ENCODE assay signal across 21 mouse cellular contexts in the genomic region with DNA sequence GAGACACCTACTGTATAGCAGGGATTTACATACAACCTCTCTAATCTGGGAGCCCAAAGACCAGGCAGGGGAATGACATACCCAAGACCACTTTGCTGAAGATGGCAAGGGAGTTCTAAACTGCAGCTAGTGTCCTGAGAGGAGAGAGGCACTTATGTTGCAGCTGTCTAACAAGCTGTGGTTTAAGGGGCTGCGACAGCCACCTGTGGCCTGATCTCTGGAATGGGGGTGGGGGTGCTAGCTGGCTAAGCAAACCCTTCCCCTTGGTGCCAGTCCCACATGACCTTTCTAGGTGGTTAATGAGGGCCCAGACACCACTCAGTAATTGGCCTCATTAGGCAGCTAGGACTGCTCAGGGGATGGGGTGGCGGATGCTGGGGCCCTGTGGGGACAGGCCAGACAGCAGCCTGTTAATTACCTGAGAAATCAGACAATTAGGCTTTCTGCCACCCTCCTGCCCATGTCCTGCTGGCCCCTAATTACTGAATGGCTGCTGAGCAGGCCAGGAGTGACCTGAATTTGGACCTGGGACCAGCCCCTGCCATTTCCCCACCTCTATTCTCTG. TPM values are rescaled to one million over a fixed set of nuclear protein-coding genes. Genes with fewer than 3 reads are reported as not detected.
DNase-seq lines count a peak whose midpoint lies in the region; ATAC-seq and TF ChIP-seq lines count a peak whose summit lies in the region.
"Had no signal": no experiment of that assay in that cellular context is flagged by ENCODE, and none has a peak within 500 bp of the region (broad histone marks: within the 10 kb centered on the region; RNA-seq: fewer than 3 reads in every experiment).

No protein-coding gene starts in this region.

- no peaks in the 10 kb centered on the region for H3K36me3 ChIP-seq in forebrain, embryonic 10.5 days (replicated peaks)
- H3K36me3 ChIP-seq in forebrain, postnatal 0 days (ENCODE audit: insufficient read depth) = no peaks in the 10 kb centered on the region
- no peaks in the 10 kb centered on the region for H3K36me3 ChIP-seq in liver, embryonic 13.5 days
- H3K36me3 ChIP-seq in liver, embryonic 11.5 days (ENCODE audit: control insufficient read depth, insufficient read depth, low read length) = no peaks in the 10 kb centered on the region
- H3K36me3 ChIP-seq in limb, embryonic 11.5 days (ENCODE audit: control insufficient read depth, insufficient read depth, low read length) = no peaks in the 10 kb centered on the region
- no peaks in the 10 kb centered on the region for H3K36me3 ChIP-seq in intestine, postnatal 0 days (ENCODE audit: control insufficient read depth, insufficient read depth)
- H3K36me3 ChIP-seq: embryonic facial prominence, embryonic 12.5 days; heart, embryonic 13.5 days; kidney, embryonic 15.5 days had no signal

- H3K4me3 ChIP-seq in forebrain, embryonic 10.5 days = no peak overlapping the region
- H3K4me3 ChIP-seq in forebrain, postnatal 0 days (ENCODE audit: low read depth, low read length) = no peak overlapping the region
- no peak overlapping the region for H3K4me3 ChIP-seq in liver, embryonic 13.5 days (replicated peaks)
- H3K4me3 ChIP-seq in liver, embryonic 11.5 days (ENCODE audit: low read depth, low read length) = no peak overlapping the region
- H3K4me3 ChIP-seq in limb, embryonic 11.5 days (ENCODE audit: low read depth, low read length) = no peak overlapping the region
- no peak overlapping the region for H3K4me3 ChIP-seq in intestine, postnatal 0 days (ENCODE audit: low read depth, low read length)
- H3K4me3 ChIP-seq: embryonic facial prominence, embryonic 12.5 days; heart, embryonic 13.5 days; kidney, embryonic 15.5 days had no signal

- no peak overlapping the region for H3K9ac ChIP-seq in forebrain, postnatal 0 days
- no peak overlapping the region for H3K9ac ChIP-seq in liver, embryonic 13.5 days
- H3K9ac ChIP-seq in liver, embryonic 11.5 days (ENCODE audit: low read depth, low read length) = no peak overlapping the region
- peak overlapping the region; percentile 2; the same call in 1 of the 2 replicates for H3K9ac ChIP-seq in limb, embryonic 11.5 days (ENCODE audit: low read length)
- H3K9ac ChIP-seq in intestine, postnatal 0 days (ENCODE audit: low read depth, low read length) = no peak overlapping the region
- H3K9ac ChIP-seq: embryonic facial prominence, embryonic 12.5 days; heart, embryonic 13.5 days; kidney, embryonic 15.5 days; lung, embryonic 14.5 days had no signal

- peaks cover 6% of the 10 kb centered on the region; the same call in 1 of the 2 replicates for H3K9me3 ChIP-seq in forebrain, embryonic 10.5 days
- H3K9me3 ChIP-seq in forebrain, postnatal 0 days (ENCODE audit: low read length) = no peaks in the 10 kb centered on the region
- 0 out of 2 replicates have a peak, but pooled peaks cover 2% of the 10 kb centered on the region for H3K9me3 ChIP-seq in liver, embryonic 13.5 days (replicated peaks)
- no peaks in the 10 kb centered on the region for H3K9me3 ChIP-seq in liver, embryonic 11.5 days (ENCODE audit: control insufficient read depth, low read length)
- no peaks in the 10 kb centered on the region for H3K9me3 ChIP-seq in limb, embryonic 11.5 days (ENCODE audit: control insufficient read depth, low read length)
- no peaks in the 10 kb centered on the region for H3K9me3 ChIP-seq in intestine, postnatal 0 days (ENCODE audit: control insufficient read depth)
- H3K9me3 ChIP-seq: embryonic facial prominence, embryonic 12.5 days; heart, embryonic 13.5 days; kidney, embryonic 15.5 days had no signal

- TF ChIP-seq CTCF in forebrain, postnatal 0 days (IDR thresholded peaks at IDR 0.05; ENCODE audit: low read depth) = no peak
- no peak for TF ChIP-seq CTCF in intestine, postnatal 0 days (IDR thresholded peaks at IDR 0.05; ENCODE audit: low read depth)

- 30% methylated on average over 2 of the region's 2 CpGs for WGBS in forebrain, embryonic 10.5 days
- WGBS in forebrain, postnatal 0 days = 34% methylated on average over 2 of the region's 2 CpGs
- WGBS in liver, embryonic 13.5 days (ENCODE audit: insufficient replicate concordance) = 73% methylated on average over 2 of the region's 2 CpGs
- 89% methylated on average over 2 of the region's 2 CpGs for WGBS in liver, embryonic 11.5 days
- 32% methylated on average over 2 of the region's 2 CpGs for WGBS in limb, embryonic 11.5 days
- 89% methylated on average over 2 of the region's 2 CpGs for WGBS in intestine, postnatal 0 days

- intact Hi-C loops in left cerebral cortex, postnatal 10 days (cut with DNase I) = no loop called here

- DNase-seq in forebrain, embryonic 10.5 days (ENCODE audit: extremely low spot score, low spot score) = no peak
- no peak for DNase-seq in forebrain, postnatal 0 days
- DNase-seq in liver, embryonic 13.5 days = no peak
- DNase-seq in liver, embryonic 11.5 days (ENCODE audit: low spot score) = no peak
- peak; percentile 40 for DNase-seq in limb, embryonic 11.5 days (ENCODE audit: low spot score)
- no peak for DNase-seq in left cerebral cortex, postnatal 10 days (ENCODE audit: extremely low spot score in 1 of 2, low spot score in 2 of 2)
- DNase-seq: adrenal gland, postnatal 25 days; cerebellum, adult 11-12 months; heart, postnatal 36 days; kidney, postnatal 4 days; liver; lung, embryonic 14.5 days; lung, postnatal 36 days; thymus, postnatal 14 days had no signal

- H3K4me1 ChIP-seq in forebrain, embryonic 10.5 days = peaks cover 54% of the 10 kb centered on the region
- H3K4me1 ChIP-seq in forebrain, postnatal 0 days (ENCODE audit: insufficient read depth) = no peaks in the 10 kb centered on the region
- H3K4me1 ChIP-seq in liver, embryonic 13.5 days (replicated peaks) = peaks cover 49% of the 10 kb centered on the region
- peaks cover 28% of the 10 kb centered on the region for H3K4me1 ChIP-seq in liver, embryonic 11.5 days (replicated peaks; ENCODE audit: control insufficient read depth, insufficient read depth, low read length)
- peaks cover 16% of the 10 kb centered on the region for H3K4me1 ChIP-seq in limb, embryonic 11.5 days (ENCODE audit: control insufficient read depth, insufficient read depth, low read length)
- no peaks in the 10 kb centered on the region for H3K4me1 ChIP-seq in intestine, postnatal 0 days (replicated peaks; ENCODE audit: control insufficient read depth, insufficient read depth, low read length)

- no peak for ATAC-seq in forebrain, postnatal 0 days
- ATAC-seq in liver, embryonic 13.5 days (ENCODE audit: low read depth) = no peak
- ATAC-seq in liver, embryonic 11.5 days (replicated peaks; ENCODE audit: low FRiP score) = no peak
- no peak for ATAC-seq in limb, embryonic 11.5 days (ENCODE audit: insufficient number of reproducible peaks, low FRiP score, low TSS enrichment, low read depth)
- ATAC-seq in intestine, postnatal 0 days = no peak
- ATAC-seq: hindbrain, embryonic 16.5 days; intestine, embryonic 16.5 days; midbrain, embryonic 16.5 days had no signal

- no peaks in the 10 kb centered on the region; the same call in 1 of the 2 replicates for H3K27me3 ChIP-seq in forebrain, embryonic 10.5 days (ENCODE audit: poor library complexity, severe bottlenecking)
- H3K27me3 ChIP-seq in forebrain, postnatal 0 days (ENCODE audit: insufficient read depth, low read length) = no peaks in the 10 kb centered on the region
- no peaks in the 10 kb centered on the region for H3K27me3 ChIP-seq in liver, embryonic 13.5 days
- H3K27me3 ChIP-seq in liver, embryonic 11.5 days (replicated peaks; ENCODE audit: control insufficient read depth, insufficient read depth, low read length) = no peaks in the 10 kb centered on the region
- no peaks in the 10 kb centered on the region for H3K27me3 ChIP-seq in limb, embryonic 11.5 days (ENCODE audit: control insufficient read depth, insufficient read depth, low read length)
- no peaks in the 10 kb centered on the region for H3K27me3 ChIP-seq in intestine, postnatal 0 days (replicated peaks; ENCODE audit: control insufficient read depth, insufficient read depth, low read length)
- H3K27me3 ChIP-seq: embryonic facial prominence, embryonic 12.5 days; heart, embryonic 13.5 days; kidney, embryonic 15.5 days had no signal

- H3K27ac ChIP-seq in forebrain, embryonic 10.5 days = peak overlapping the region; percentile 67
- H3K27ac ChIP-seq in forebrain, postnatal 0 days (ENCODE audit: low read depth, low read length) = no peak overlapping the region
- peak overlapping the region; percentile 81; the same call in 1 of the 2 replicates for H3K27ac ChIP-seq in liver, embryonic 13.5 days
- no peak overlapping the region for H3K27ac ChIP-seq in liver, embryonic 11.5 days (ENCODE audit: low read depth, low read length)
- H3K27ac ChIP-seq in limb, embryonic 11.5 days (replicated peaks; ENCODE audit: low read depth, low read length) = no peak overlapping the region
- H3K27ac ChIP-seq in intestine, postnatal 0 days (ENCODE audit: low read depth, low read length) = no peak overlapping the region
- H3K27ac ChIP-seq: embryonic facial prominence, embryonic 12.5 days; heart, embryonic 13.5 days; kidney, embryonic 15.5 days had no signal

- no peak overlapping the region for H3K4me2 ChIP-seq in forebrain, postnatal 0 days (ENCODE audit: low read depth)
- H3K4me2 ChIP-seq in liver, embryonic 13.5 days = no peak overlapping the region
- H3K4me2 ChIP-seq in liver, embryonic 11.5 days = no peak overlapping the region
- H3K4me2 ChIP-seq in limb, embryonic 11.5 days (ENCODE audit: low read depth, severe bottlenecking) = no peak overlapping the region
- no peak overlapping the region for H3K4me2 ChIP-seq in intestine, postnatal 0 days (replicated peaks; ENCODE audit: low read depth)
- H3K4me2 ChIP-seq: embryonic facial prominence, embryonic 12.5 days; heart, embryonic 13.5 days; kidney, embryonic 15.5 days; lung, embryonic 14.5 days had no signal

RNA-seq across cellular contexts. Expression of a gene that starts 19.1 kb away (rescaled TPM):
- polyA plus RNA-seq in forebrain, embryonic 10.5 days (2016; fragmentation: Nextera tagmentation; extraction: Ambion mirVana) = 1,043 and 1,081 TPM in 2 replicates
- 890 and 984 TPM in 2 replicates for total RNA-seq in forebrain, postnatal 0 days (2014; rRNA removed)
- 678 and 804 TPM in 2 replicates for polyA plus RNA-seq in forebrain, postnatal 0 days (2015; fragmentation: Nextera tagmentation; extraction: Ambion mirVana)
- polyA plus RNA-seq in liver, embryonic 13.5 days (2015; fragmentation: Nextera tagmentation; extraction: Ambion mirVana) = 772 and 835 TPM in 2 replicates
- polyA plus RNA-seq in liver, embryonic 11.5 days (2014; fragmentation: Nextera tagmentation; extraction: Ambion mirVana) = 1,192 and 1,256 TPM in 2 replicates
- 1,049 and 1,075 TPM in 2 replicates for polyA plus RNA-seq in limb, embryonic 11.5 days (2014; fragmentation: Nextera tagmentation; extraction: Ambion mirVana)
- polyA plus RNA-seq in intestine, postnatal 0 days (2015; fragmentation: Nextera tagmentation; extraction: Ambion mirVana) = 539 and 575 TPM in 2 replicates
- 100 to 1,000 TPM; 378 to 397 TPM for total RNA-seq in left cerebral cortex, postnatal 10 days (2021)

RNA-seq across cellular contexts. Expression of a gene that starts 28.0 kb away (rescaled TPM):
- 45.6 and 51.3 TPM in 2 replicates for polyA plus RNA-seq in forebrain, embryonic 10.5 days (2016; fragmentation: Nextera tagmentation; extraction: Ambion mirVana)
- total RNA-seq in forebrain, postnatal 0 days (2014; rRNA removed) = 12.9 and 18.1 TPM in 2 replicates
- 20.5 and 21.0 TPM in 2 replicates for polyA plus RNA-seq in forebrain, postnatal 0 days (2015; fragmentation: Nextera tagmentation; extraction: Ambion mirVana)
- polyA plus RNA-seq in liver, embryonic 13.5 days (2015; fragmentation: Nextera tagmentation; extraction: Ambion mirVana) = 31.2 and 32.2 TPM in 2 replicates
- polyA plus RNA-seq in liver, embryonic 11.5 days (2014; fragmentation: Nextera tagmentation; extraction: Ambion mirVana) = 51.1 and 52.3 TPM in 2 replicates
- polyA plus RNA-seq in limb, embryonic 11.5 days (2014; fragmentation: Nextera tagmentation; extraction: Ambion mirVana) = 41.9 and 42.6 TPM in 2 replicates
- 42.2 and 43.2 TPM in 2 replicates for polyA plus RNA-seq in intestine, postnatal 0 days (2015; fragmentation: Nextera tagmentation; extraction: Ambion mirVana)
- 1 to 10 TPM; 9.2 to 9.3 TPM for total RNA-seq in left cerebral cortex, postnatal 10 days (2021)

RNA-seq across cellular contexts. Expression of a gene that starts 37.1 kb away (rescaled TPM):
- 4.4 and 6.0 TPM in 2 replicates for polyA plus RNA-seq in forebrain, embryonic 10.5 days (2016; fragmentation: Nextera tagmentation; extraction: Ambion mirVana)
- total RNA-seq in forebrain, postnatal 0 days (2014; rRNA removed) = 10.5 and 13.8 TPM in 2 replicates
- 7.6 and 8.8 TPM in 2 replicates for polyA plus RNA-seq in forebrain, postnatal 0 days (2015; fragmentation: Nextera tagmentation; extraction: Ambion mirVana)
- 16.7 and 18.2 TPM in 2 replicates for polyA plus RNA-seq in liver, embryonic 13.5 days (2015; fragmentation: Nextera tagmentation; extraction: Ambion mirVana)
- polyA plus RNA-seq in liver, embryonic 11.5 days (2014; fragmentation: Nextera tagmentation; extraction: Ambion mirVana) = 19.5 and 19.7 TPM in 2 replicates
- polyA plus RNA-seq in limb, embryonic 11.5 days (2014; fragmentation: Nextera tagmentation; extraction: Ambion mirVana) = 7.9 and 9.3 TPM in 2 replicates
- polyA plus RNA-seq in intestine, postnatal 0 days (2015; fragmentation: Nextera tagmentation; extraction: Ambion mirVana) = 35.9 and 38.1 TPM in 2 replicates
- 10 to 100 TPM in 1 of 2 experiments, 1 to 10 TPM in 1; 9.7 to 10.3 TPM for total RNA-seq in left cerebral cortex, postnatal 10 days (2021)

RNA-seq across cellular contexts. Expression of a gene that starts 37.3 kb away (rescaled TPM):
- 40.7 and 42.8 TPM in 2 replicates for polyA plus RNA-seq in forebrain, embryonic 10.5 days (2016; fragmentation: Nextera tagmentation; extraction: Ambion mirVana)
- total RNA-seq in forebrain, postnatal 0 days (2014; rRNA removed) = 54.4 and 63.2 TPM in 2 replicates
- polyA plus RNA-seq in forebrain, postnatal 0 days (2015; fragmentation: Nextera tagmentation; extraction: Ambion mirVana) = 84.1 and 87.1 TPM in 2 replicates
- polyA plus RNA-seq in liver, embryonic 13.5 days (2015; fragmentation: Nextera tagmentation; extraction: Ambion mirVana) = 24.4 and 26.3 TPM in 2 replicates
- 53.6 and 54.0 TPM in 2 replicates for polyA plus RNA-seq in liver, embryonic 11.5 days (2014; fragmentation: Nextera tagmentation; extraction: Ambion mirVana)
- polyA plus RNA-seq in limb, embryonic 11.5 days (2014; fragmentation: Nextera tagmentation; extraction: Ambion mirVana) = 39.6 and 43.2 TPM in 2 replicates
- polyA plus RNA-seq in intestine, postnatal 0 days (2015; fragmentation: Nextera tagmentation; extraction: Ambion mirVana) = 20.8 and 21.0 TPM in 2 replicates
- total RNA-seq in left cerebral cortex, postnatal 10 days (2021) = 10 to 100 TPM; 55.7 to 59.6 TPM

RNA-seq across cellular contexts. Expression of a gene that starts 41.7 kb away (rescaled TPM):
- 17.6 and 18.9 TPM in 2 replicates for polyA plus RNA-seq in forebrain, embryonic 10.5 days (2016; fragmentation: Nextera tagmentation; extraction: Ambion mirVana)
- total RNA-seq in forebrain, postnatal 0 days (2014; rRNA removed) = 43.5 and 44.5 TPM in 2 replicates
- polyA plus RNA-seq in forebrain, postnatal 0 days (2015; fragmentation: Nextera tagmentation; extraction: Ambion mirVana) = 16.5 and 16.7 TPM in 2 replicates
- polyA plus RNA-seq in liver, embryonic 13.5 days (2015; fragmentation: Nextera tagmentation; extraction: Ambion mirVana) = 3.8 and 4.1 TPM in 2 replicates
- 17.8 and 18.1 TPM in 2 replicates for polyA plus RNA-seq in liver, embryonic 11.5 days (2014; fragmentation: Nextera tagmentation; extraction: Ambion mirVana)
- 63.4 and 67.4 TPM in 2 replicates for polyA plus RNA-seq in limb, embryonic 11.5 days (2014; fragmentation: Nextera tagmentation; extraction: Ambion mirVana)
- 4.6 TPM in 2 replicates for polyA plus RNA-seq in intestine, postnatal 0 days (2015; fragmentation: Nextera tagmentation; extraction: Ambion mirVana)
- total RNA-seq in left cerebral cortex, postnatal 10 days (2021) = 10 to 100 TPM; 80.7 to 82.0 TPM

Comparison
In these comparisons a context has a peak if more than half of its experiments do, and no peak if none do; other contexts are left out.
1. H3K27ac ChIP-seq: peak in forebrain, embryonic 10.5 days (single experiment) and liver, embryonic 13.5 days (single experiment); none in forebrain, postnatal 0 days (single experiment), liver, embryonic 11.5 days (single experiment), limb, embryonic 11.5 days (single experiment) and intestine, postnatal 0 days (single experiment).